Mouse (Mus musculus) neural tube, embryonic 14.5 days (tissue): ENCODE data around the gene Lyrm9. TPM values are rescaled to one million over a fixed set of nuclear protein-coding genes. Genes with fewer than 3 reads are reported as not detected.

Experiments used
- ATAC-seq: fragments of 200-750 bp; cut with Nextera tagmentation; 2 replicates; pipeline ENCODE4 v1.8.0; 2017; ENCODE audit warnings: low read depth, mild to moderate bottlenecking, moderate TSS enrichment, moderate library complexity
- H3K27ac ChIP-seq: fragments of 300-500 bp; sonication (generic); 2 replicates; pipeline ENCODE4 v1.5.1; 2014; ENCODE audit warnings: low read depth, mild to moderate bottlenecking, control low read depth, low read length, moderate library complexity, mixed read lengths
- H3K27me3 ChIP-seq: fragments of 300-500 bp; sonication (generic); 2 replicates; pipeline ENCODE4 v1.6.1; 2014; ENCODE audit warnings: low read length; ENCODE audit not compliant: control insufficient read depth, insufficient read depth
- H3K36me3 ChIP-seq: fragments of 300-500 bp; sonication (generic); 2 replicates; pipeline ENCODE4 v1.6.1; 2014; ENCODE audit warnings: low read length, mixed read lengths; ENCODE audit not compliant: control insufficient read depth, insufficient read depth
- H3K4me1 ChIP-seq: fragments of 300-500 bp; sonication (generic); 2 replicates; pipeline ENCODE4 v1.6.1; 2014; ENCODE audit warnings: low read length; ENCODE audit not compliant: control insufficient read depth, insufficient read depth
- H3K4me2 ChIP-seq: fragments of 300-500 bp; sonication (generic); 2 replicates; pipeline ENCODE4 v1.6.1; 2014; ENCODE audit warnings: mild to moderate bottlenecking, low read depth, low read length, control low read depth
- H3K4me3 ChIP-seq: fragments of 300-500 bp; sonication (generic); 2 replicates; pipeline ENCODE4 v1.5.1; 2014; ENCODE audit warnings: low read depth, low read length, control low read depth, mixed read lengths
- H3K9ac ChIP-seq: fragments of 300-500 bp; sonication (generic); replicated peaks from 2 replicates; pipeline ENCODE4 v1.6.1; 2014; ENCODE audit warnings: low read depth, mild to moderate bottlenecking, control low read depth, low read length, mixed read lengths
- H3K9me3 ChIP-seq: fragments of 300-500 bp; sonication (generic); 2 replicates; pipeline ENCODE4 v1.6.1; 2016; ENCODE audit warnings: low read length; ENCODE audit not compliant: control insufficient read depth
- WGBS: fragments of 180-500 bp; shearing (Covaris S2); extraction: QIAGEN DNeasy Blood & Tissue Kit; methylation state at CpG from one replicate; pipeline ENCODE4 v1.1.7; 2014; 5-methylcytosine and 5-hydroxymethylcytosine counted together
- polyA plus RNA-seq: library from polyadenylated mRNA; unstranded; fragments of >200 nt; fragmentation: Nextera tagmentation; extraction: Ambion mirVana; gene quantifications from 2 replicates; pipeline ENCODE4 v1.2.1, GENCODE M21; 2014

Lyrm9 gene
- polyA plus RNA-seq, 1 experiment from 2014 or later = 39.3 TPM

DNA sequence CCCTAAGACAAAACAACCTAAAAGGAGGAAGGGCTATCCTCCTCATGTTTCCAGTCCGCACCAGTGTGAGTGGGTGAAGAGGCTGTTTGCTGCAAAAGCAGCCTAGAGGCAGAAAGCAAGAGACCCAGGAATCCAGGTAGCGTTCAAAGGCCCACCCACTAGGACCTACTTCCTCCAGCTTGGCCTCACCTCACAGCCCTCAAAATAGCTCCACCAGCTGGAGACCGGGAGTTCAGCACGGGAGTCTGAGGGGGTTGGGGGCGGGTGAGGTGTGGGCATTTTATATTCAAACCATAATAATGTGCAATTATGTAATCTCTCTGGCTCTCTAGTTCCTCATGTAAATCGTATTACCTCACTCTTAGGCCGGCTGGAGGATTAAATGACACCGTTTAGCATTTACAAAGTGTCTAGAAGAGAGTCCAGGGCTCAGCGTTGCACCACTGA, 20.7 kb upstream of the Lyrm9 start:
- WGBS = 49% methylated on average over 9 of the region's 9 CpGs
- H3K4me1 ChIP-seq = 0 out of 2 replicates have a peak, but pooled peaks cover 2% of the 10 kb centered on the region

GRCm38 (mm10) chr11:78807341-78808108, 18.9 kb upstream of the Lyrm9 start:
- no peak overlapping the region for H3K4me2 ChIP-seq
- no peak for ATAC-seq
- no peak overlapping the region for H3K4me3 ChIP-seq
- no peaks in the 10 kb centered on the region for H3K27me3 ChIP-seq
- H3K9ac ChIP-seq = no peak overlapping the region
- H3K27ac ChIP-seq = no peak overlapping the region
- H3K36me3 ChIP-seq = no peaks in the 10 kb centered on the region
- no peaks in the 10 kb centered on the region for H3K9me3 ChIP-seq
- 44% methylated on average over 6 of the region's 6 CpGs for WGBS
- 0 out of 2 replicates have a peak, but pooled peaks cover 2% of the 10 kb centered on the region for H3K4me1 ChIP-seq

More for the DNA sequence above, 20.7 kb upstream of the Lyrm9 start:
- no peak overlapping the region for H3K4me2 ChIP-seq
- no peaks in the 10 kb centered on the region for H3K27me3 ChIP-seq
- no peak for ATAC-seq
- H3K9me3 ChIP-seq = no peaks in the 10 kb centered on the region
- H3K27ac ChIP-seq = no peak overlapping the region
- no peak overlapping the region for H3K4me3 ChIP-seq
- H3K9ac ChIP-seq = no peak overlapping the region
- H3K36me3 ChIP-seq = no peaks in the 10 kb centered on the region

- no peak overlapping the region for H3K27ac ChIP-seq
- no peaks in the 10 kb centered on the region for H3K9me3 ChIP-seq
- no peak for ATAC-seq
- H3K9ac ChIP-seq = no peak overlapping the region
- H3K4me3 ChIP-seq = no peak overlapping the region
- no peak overlapping the region for H3K4me2 ChIP-seq
- H3K27me3 ChIP-seq = no peaks in the 10 kb centered on the region
- H3K36me3 ChIP-seq = no peaks in the 10 kb centered on the region
- peaks cover 10% of the 10 kb centered on the region; the same call in 1 of the 2 replicates for H3K4me1 ChIP-seq
Observed at GRCm38 (mm10) chr11:78809398-78809797, 17.0 kb upstream of the Lyrm9 start.

DNA sequence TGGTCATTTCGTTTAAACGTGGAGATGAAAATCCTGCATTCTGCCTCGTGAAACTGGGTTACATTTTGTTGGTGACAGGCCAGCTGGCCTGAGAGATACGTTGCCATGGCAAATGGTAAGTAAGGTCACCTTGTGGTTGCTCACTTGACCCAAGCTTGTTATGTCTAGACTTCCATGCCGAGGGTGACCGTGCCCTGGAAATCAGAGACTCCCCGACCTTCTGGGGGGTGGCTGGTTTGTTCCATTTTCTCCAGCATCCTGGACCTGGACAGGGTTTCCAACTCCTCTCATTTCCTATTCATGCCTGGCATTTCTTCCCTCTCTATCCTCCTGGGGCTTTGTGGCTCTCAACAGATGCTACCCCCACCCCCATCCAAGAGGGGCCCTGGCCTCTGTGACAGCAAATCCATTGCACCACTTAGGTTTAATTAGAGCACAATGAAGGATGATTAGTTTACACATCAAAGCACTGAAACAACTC, 11.9 kb upstream of the Lyrm9 start:
- Histone ChIP-seq H3K4me3 (no peak overlapping the region), H3K36me3 (no peaks in the 10 kb centered on the region), H3K27ac (no peak overlapping the region), H3K9ac (no peak overlapping the region), H3K9me3 (no peaks in the 10 kb centered on the region), H3K27me3 (no peaks in the 10 kb centered on the region), H3K4me2 (no peak overlapping the region), H3K4me1 (peaks cover 32% of the 10 kb centered on the region)
- 56% methylated on average over 7 of the region's 7 CpGs for WGBS
- no peak for ATAC-seq

GRCm38 (mm10) chr11:78815986-78816792, 10.2 kb upstream of the Lyrm9 start:
- Histone ChIP-seq H3K9ac (no peak overlapping the region), H3K4me2 (no peak overlapping the region), H3K4me3 (no peak overlapping the region), H3K4me1 (peaks cover 41% of the 10 kb centered on the region), H3K36me3 (no peaks in the 10 kb centered on the region), H3K27ac (peak overlapping the region; percentile 66; the same call in 1 of the 2 replicates), H3K9me3 (no peaks in the 10 kb centered on the region), H3K27me3 (no peaks in the 10 kb centered on the region)
- 0 out of 2 replicates have a peak, but pooled peaks have one; percentile 54 for ATAC-seq
- WGBS = 26% methylated on average over 14 of the region's 14 CpGs

GRCm38 (mm10) chr11:78817311-78818022, 8.9 kb upstream of the Lyrm9 start:
- Histone ChIP-seq H3K4me2 (no peak overlapping the region), H3K27ac (no peak overlapping the region), H3K27me3 (no peaks in the 10 kb centered on the region), H3K36me3 (no peaks in the 10 kb centered on the region), H3K4me1 (peaks cover 41% of the 10 kb centered on the region), H3K9me3 (no peaks in the 10 kb centered on the region), H3K9ac (no peak overlapping the region), H3K4me3 (no peak overlapping the region)
- ATAC-seq = no peak
- WGBS = 49% methylated on average over 11 of the region's 11 CpGs

GRCm38 (mm10) chr11:78820337-78821000, 5.9 kb upstream of the Lyrm9 start:
- H3K4me3 ChIP-seq = no peak overlapping the region
- no peak overlapping the region for H3K27ac ChIP-seq
- WGBS = 22% methylated on average over 12 of the region's 12 CpGs
- H3K4me1 ChIP-seq = peaks cover 34% of the 10 kb centered on the region
- no peaks in the 10 kb centered on the region for H3K9me3 ChIP-seq
- no peak overlapping the region for H3K9ac ChIP-seq
- no peaks in the 10 kb centered on the region for H3K36me3 ChIP-seq
- ATAC-seq = no peak
- H3K4me2 ChIP-seq = no peak overlapping the region
- H3K27me3 ChIP-seq = no peaks in the 10 kb centered on the region

DNA sequence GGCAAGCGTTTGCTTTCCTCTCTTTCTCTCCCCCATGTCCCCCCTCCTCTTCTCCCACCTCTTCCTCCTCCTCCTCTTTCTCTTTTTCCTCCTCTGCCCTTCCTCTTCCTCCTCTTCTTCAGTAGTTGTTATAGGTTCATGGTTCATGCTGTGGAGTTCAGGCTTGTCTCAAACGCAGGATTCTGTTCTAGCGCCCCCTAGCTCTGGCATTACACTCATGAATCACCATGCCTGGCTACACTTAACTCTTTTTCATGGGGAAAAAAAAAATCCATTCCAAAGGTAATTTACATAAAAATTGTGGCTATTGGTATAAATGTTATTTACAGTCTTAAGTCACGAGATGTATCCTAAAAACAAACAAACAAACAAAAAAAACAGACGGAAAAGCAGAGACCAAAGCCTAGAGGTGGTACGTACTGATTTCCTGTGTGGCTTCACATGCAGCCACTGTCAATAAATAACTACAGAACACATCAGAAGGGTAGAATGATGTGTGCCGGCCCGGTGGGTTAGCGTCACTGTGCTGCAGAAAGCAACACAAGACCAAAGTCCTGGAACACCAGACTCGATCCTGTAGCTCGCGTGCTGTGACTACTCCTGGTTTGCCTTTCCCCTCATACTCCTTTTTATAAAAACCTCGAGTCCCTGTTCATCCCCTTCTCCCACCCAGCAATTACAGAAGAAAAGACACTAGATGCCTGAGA, 3.4 kb upstream of the Lyrm9 start:
- Histone ChIP-seq H3K4me3 (no peak overlapping the region), H3K4me1 (peaks cover 33% of the 10 kb centered on the region; the same call in 1 of the 2 replicates), H3K36me3 (no peaks in the 10 kb centered on the region), H3K9me3 (no peaks in the 10 kb centered on the region), H3K9ac (no peak overlapping the region), H3K4me2 (no peak overlapping the region), H3K27me3 (no peaks in the 10 kb centered on the region), H3K27ac (no peak overlapping the region)
- whole genome bisulfite sequencing = 53% methylated on average over 13 of the region's 13 CpGs
- no peak for ATAC-seq
